Mouse (Mus musculus): ENCODE data around the gene Slc12a8.

GRCm38 (mm10) chr16:33675848-33676184 is 158.7 kb downstream of the Slc12a8 start:
- TF ChIP-seq CTCF (IDR thresholded peaks at IDR 0.05; ENCODE audit: low read depth, low read length) = no peak
- TF ChIP-seq GATA1 (IDR thresholded peaks at IDR 0.05; ENCODE audit: borderline replicate concordance, low read length) = no peak
- no peak for TF ChIP-seq TAL1 (conservative IDR thresholded peaks at IDR 0.05; ENCODE audit: low read depth, low read length)
